Mouse (Mus musculus): ENCODE measurements at regions not wholly inside any gene's neighbourhood (a gene's known extent, or its start where the extent isn't known, plus 50 kb on each side); places are given as distances from the start of the nearest gene placed in this dataset.

GRCm38 (mm10) chr8:26273792-26274191, 154.5 kb downstream of the Gm45692 start:
- Histone ChIP-seq H3K4me1 (ENCODE audit: control insufficient read depth, insufficient read depth, low read length) (no peaks in the 10 kb centered on the region), H3K27ac (ENCODE audit: low read length) (no peak overlapping the region), H3K27me3 (replicated peaks; ENCODE audit: control insufficient read depth, insufficient read depth, low read length) (0 out of 2 replicates have a peak, but pooled peaks cover 7% of the 10 kb centered on the region), H3K4me3 (ENCODE audit: low read length) (no peak overlapping the region), H3K9me3 (ENCODE audit: control insufficient read depth, low read length) (no peaks in the 10 kb centered on the region), H3K36me3 (ENCODE audit: control insufficient read depth, insufficient read depth, low read length) (no peaks in the 10 kb centered on the region), H3K4me2 (ENCODE audit: low read depth, low read length) (no peak overlapping the region), H3K9ac (ENCODE audit: low read depth, low read length) (peak overlapping the region; percentile 27; the same call in 1 of the 2 replicates)
- 60% methylated on average over 5 of the region's 5 CpGs for WGBS
- no peak for ATAC-seq

GRCm38 (mm10) chr8:26274481-26274880, 155.1 kb downstream of the Gm45692 start:
- Histone ChIP-seq H3K36me3 (ENCODE audit: control insufficient read depth, insufficient read depth, low read length) (no peaks in the 10 kb centered on the region), H3K4me2 (ENCODE audit: low read depth, low read length) (no peak overlapping the region), H3K4me1 (ENCODE audit: control insufficient read depth, insufficient read depth, low read length) (no peaks in the 10 kb centered on the region), H3K9ac (ENCODE audit: low read depth, low read length) (no peak overlapping the region), H3K27ac (ENCODE audit: low read length) (no peak overlapping the region), H3K27me3 (replicated peaks; ENCODE audit: control insufficient read depth, insufficient read depth, low read length) (0 out of 2 replicates have a peak, but pooled peaks cover 7% of the 10 kb centered on the region), H3K4me3 (ENCODE audit: low read length) (no peak overlapping the region), H3K9me3 (ENCODE audit: control insufficient read depth, low read length) (no peaks in the 10 kb centered on the region)
- 98% methylated on average over 6 of the region's 6 CpGs for WGBS
- no peak for ATAC-seq

GRCm38 (mm10) chr8:26282156-26282935, 163.0 kb downstream of the Gm45692 start:
- Histone ChIP-seq H3K36me3 (ENCODE audit: control insufficient read depth, insufficient read depth, low read length) (no peaks in the 10 kb centered on the region), H3K9ac (ENCODE audit: low read depth, low read length) (no peak overlapping the region), H3K9me3 (ENCODE audit: control insufficient read depth, low read length) (no peaks in the 10 kb centered on the region), H3K27me3 (replicated peaks; ENCODE audit: control insufficient read depth, insufficient read depth, low read length) (no peaks in the 10 kb centered on the region), H3K4me1 (ENCODE audit: control insufficient read depth, insufficient read depth, low read length) (no peaks in the 10 kb centered on the region), H3K4me2 (ENCODE audit: low read depth, low read length) (no peak overlapping the region), H3K27ac (ENCODE audit: low read length) (no peak overlapping the region), H3K4me3 (ENCODE audit: low read length) (no peak overlapping the region)
- no peak for ATAC-seq
- WGBS = 77% methylated on average over 11 of the region's 11 CpGs

GRCm38 (mm10) chr8:26283957-26284356, 164.6 kb downstream of the Gm45692 start:
- no peak for ATAC-seq
- Histone ChIP-seq H3K27me3 (replicated peaks; ENCODE audit: control insufficient read depth, insufficient read depth, low read length) (no peaks in the 10 kb centered on the region), H3K36me3 (ENCODE audit: control insufficient read depth, insufficient read depth, low read length) (no peaks in the 10 kb centered on the region), H3K9ac (ENCODE audit: low read depth, low read length) (no peak overlapping the region), H3K27ac (ENCODE audit: low read length) (no peak overlapping the region), H3K4me2 (ENCODE audit: low read depth, low read length) (no peak overlapping the region), H3K9me3 (ENCODE audit: control insufficient read depth, low read length) (no peaks in the 10 kb centered on the region), H3K4me3 (ENCODE audit: low read length) (no peak overlapping the region), H3K4me1 (ENCODE audit: control insufficient read depth, insufficient read depth, low read length) (no peaks in the 10 kb centered on the region)
- WGBS = 73% methylated on average over 2 of the region's 2 CpGs

GRCm38 (mm10) chr8:26287665-26288064, 168.3 kb downstream of the Gm45692 start:
- H3K4me1 ChIP-seq (ENCODE audit: control insufficient read depth, insufficient read depth, low read length) = no peaks in the 10 kb centered on the region
- no peaks in the 10 kb centered on the region for H3K36me3 ChIP-seq (ENCODE audit: control insufficient read depth, insufficient read depth, low read length)
- no peak overlapping the region for H3K27ac ChIP-seq (ENCODE audit: low read length)
- H3K9me3 ChIP-seq (ENCODE audit: control insufficient read depth, low read length) = no peaks in the 10 kb centered on the region
- ATAC-seq = no peak
- H3K27me3 ChIP-seq (replicated peaks; ENCODE audit: control insufficient read depth, insufficient read depth, low read length) = no peaks in the 10 kb centered on the region
- no peak overlapping the region for H3K9ac ChIP-seq (ENCODE audit: low read depth, low read length)
- no peak overlapping the region for H3K4me3 ChIP-seq (ENCODE audit: low read length)
- 66% methylated on average over 6 of the region's 6 CpGs for WGBS
- H3K4me2 ChIP-seq (ENCODE audit: low read depth, low read length) = no peak overlapping the region

- Histone ChIP-seq H3K27ac (ENCODE audit: low read length) (no peak overlapping the region), H3K27me3 (replicated peaks; ENCODE audit: control insufficient read depth, insufficient read depth, low read length) (no peaks in the 10 kb centered on the region), H3K4me1 (ENCODE audit: control insufficient read depth, insufficient read depth, low read length) (no peaks in the 10 kb centered on the region), H3K9me3 (ENCODE audit: control insufficient read depth, low read length) (no peaks in the 10 kb centered on the region), H3K4me3 (ENCODE audit: low read length) (no peak overlapping the region), H3K9ac (ENCODE audit: low read depth, low read length) (no peak overlapping the region), H3K4me2 (ENCODE audit: low read depth, low read length) (no peak overlapping the region), H3K36me3 (ENCODE audit: control insufficient read depth, insufficient read depth, low read length) (no peaks in the 10 kb centered on the region)
- WGBS = 78% methylated on average over 4 of the region's 4 CpGs
- no peak for ATAC-seq
These were observed 168.8 kb downstream of the Gm45692 start for GRCm38 (mm10) chr8:26288163-26288562.

- WGBS = 67% methylated on average over 10 of the region's 10 CpGs
- no peaks in the 10 kb centered on the region for H3K36me3 ChIP-seq (ENCODE audit: control insufficient read depth, insufficient read depth, low read length)
- H3K27me3 ChIP-seq (replicated peaks; ENCODE audit: control insufficient read depth, insufficient read depth, low read length) = no peaks in the 10 kb centered on the region
- H3K9ac ChIP-seq (ENCODE audit: low read depth, low read length) = no peak overlapping the region
- H3K4me3 ChIP-seq (ENCODE audit: low read length) = no peak overlapping the region
- no peaks in the 10 kb centered on the region for H3K9me3 ChIP-seq (ENCODE audit: control insufficient read depth, low read length)
- peak; percentile 31; the same call in 1 of the 2 replicates for ATAC-seq
- H3K27ac ChIP-seq (ENCODE audit: low read length) = no peak overlapping the region
- peaks cover 3% of the 10 kb centered on the region; the same call in 1 of the 2 replicates for H3K4me1 ChIP-seq (ENCODE audit: control insufficient read depth, insufficient read depth, low read length)
- H3K4me2 ChIP-seq (ENCODE audit: low read depth, low read length) = no peak overlapping the region
These were observed 178.9 kb downstream of the Gm45692 start for GRCm38 (mm10) chr8:26298066-26298804.

- Histone ChIP-seq H3K27ac (ENCODE audit: low read length) (no peak overlapping the region), H3K9me3 (ENCODE audit: control insufficient read depth, low read length) (no peaks in the 10 kb centered on the region), H3K4me2 (ENCODE audit: low read depth, low read length) (no peak overlapping the region), H3K27me3 (replicated peaks; ENCODE audit: control insufficient read depth, insufficient read depth, low read length) (no peaks in the 10 kb centered on the region), H3K9ac (ENCODE audit: low read depth, low read length) (no peak overlapping the region), H3K4me1 (ENCODE audit: control insufficient read depth, insufficient read depth, low read length) (peaks cover 5% of the 10 kb centered on the region; the same call in 1 of the 2 replicates), H3K4me3 (ENCODE audit: low read length) (no peak overlapping the region), H3K36me3 (ENCODE audit: control insufficient read depth, insufficient read depth, low read length) (no peaks in the 10 kb centered on the region)
- WGBS = 31% methylated on average over 6 of the region's 6 CpGs
- no peak for ATAC-seq
These were observed 180.9 kb downstream of the Gm45692 start for GRCm38 (mm10) chr8:26300246-26300645.

- 87% methylated on average over 4 of the region's 4 CpGs for WGBS
- H3K9me3 ChIP-seq (ENCODE audit: control insufficient read depth, low read length) = no peaks in the 10 kb centered on the region
- H3K4me3 ChIP-seq (ENCODE audit: low read length) = no peak overlapping the region
- ATAC-seq = no peak
- no peaks in the 10 kb centered on the region for H3K36me3 ChIP-seq (ENCODE audit: control insufficient read depth, insufficient read depth, low read length)
- no peak overlapping the region for H3K9ac ChIP-seq (ENCODE audit: low read depth, low read length)
- H3K4me1 ChIP-seq (ENCODE audit: control insufficient read depth, insufficient read depth, low read length) = peaks cover 7% of the 10 kb centered on the region; the same call in 1 of the 2 replicates
- no peak overlapping the region for H3K27ac ChIP-seq (ENCODE audit: low read length)
- no peak overlapping the region for H3K4me2 ChIP-seq (ENCODE audit: low read depth, low read length)
- no peaks in the 10 kb centered on the region for H3K27me3 ChIP-seq (replicated peaks; ENCODE audit: control insufficient read depth, insufficient read depth, low read length)
These were observed 182.6 kb downstream of the Gm45692 start for GRCm38 (mm10) chr8:26301961-26302360.
